Mouse (Mus musculus) bone marrow macrophage, adult 2 months (primary cell): ENCODE data around the gene Cyp2d10.

Source experiments
- CTCF ChIP-seq: IDR thresholded peaks from 2 replicates; pipeline ENCODE4 v1.5.1; 2012; ENCODE audit warnings: low read depth, mild to moderate bottlenecking, low read length, moderate library complexity
- POLR2A ChIP-seq: IDR thresholded peaks from 2 replicates; pipeline ENCODE4 v1.6.1; 2012; ENCODE audit warnings: mild to moderate bottlenecking, low read depth, low read length, borderline replicate concordance

DNA sequence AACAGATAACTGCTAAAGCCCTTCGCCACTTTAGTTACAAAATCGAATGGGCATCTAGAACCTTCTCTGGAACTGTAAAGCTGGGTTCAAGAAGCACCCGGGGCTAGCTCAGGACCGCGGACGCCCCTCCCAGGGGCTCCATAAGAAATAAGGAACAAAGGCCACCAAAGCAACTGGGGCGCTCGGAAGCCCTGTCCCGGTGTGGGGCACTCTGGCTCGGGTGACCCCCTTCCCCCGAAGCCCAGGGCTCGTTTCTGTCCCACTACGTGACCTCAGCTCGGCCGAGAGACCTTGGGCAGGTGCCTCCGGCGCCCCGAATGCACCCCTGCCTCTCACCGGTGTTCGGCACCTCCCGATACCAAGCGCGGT, 53.3 kb downstream of the Cyp2d10 start:
- no peak for TF ChIP-seq CTCF
- no peak for TF ChIP-seq POLR2A
